Mouse (Mus musculus): ENCODE data around the gene Gpc6.

The Gpc6 gene

GRCm38 (mm10) chr14:117895539-117895912 is 970.4 kb downstream of the Gpc6 start:
- WGBS, result 25% methylated on average over 16 of the region's 16 CpGs

- WGBS, result 77% methylated on average over 9 of the region's 9 CpGs
Observed at GRCm38 (mm10) chr14:117904300-117904699, 979.2 kb downstream of the Gpc6 start.

GRCm38 (mm10) chr14:117905701-117906100 is 980.6 kb downstream of the Gpc6 start:
- 57% methylated on average over 10 of the region's 10 CpGs for WGBS

GRCm38 (mm10) chr14:117906361-117906760 is 981.2 kb downstream of the Gpc6 start:
- 78% methylated on average over 5 of the region's 5 CpGs for WGBS

- 70% methylated on average over 8 of the region's 8 CpGs for WGBS
Observed at GRCm38 (mm10) chr14:117908231-117908920, 983.3 kb downstream of the Gpc6 start.

GRCm38 (mm10) chr14:117909046-117909445 is 983.9 kb downstream of the Gpc6 start:
- WGBS, result 77% methylated on average over 4 of the region's 4 CpGs

GRCm38 (mm10) chr14:117910323-117910722 is 985.2 kb downstream of the Gpc6 start:
- 66% methylated on average over 7 of the region's 7 CpGs for whole genome bisulfite sequencing

- WGBS, result 89% methylated on average over 10 of the region's 10 CpGs
Observed at GRCm38 (mm10) chr14:117912624-117913270, 987.6 kb downstream of the Gpc6 start.

GRCm38 (mm10) chr14:117916577-117916976 is 991.5 kb downstream of the Gpc6 start:
- whole genome bisulfite sequencing, result 91% methylated on average over 8 of the region's 8 CpGs

GRCm38 (mm10) chr14:117918724-117919123 is 993.6 kb downstream of the Gpc6 start:
- WGBS, result 52% methylated on average over 10 of the region's 10 CpGs

GRCm38 (mm10) chr14:117919612-117920011 is 994.5 kb downstream of the Gpc6 start:
- WGBS, result 96% methylated on average over 5 of the region's 5 CpGs

- WGBS, result 79% methylated on average over 18 of the region's 18 CpGs
Observed at GRCm38 (mm10) chr14:117921393-117922014, 996.4 kb downstream of the Gpc6 start.

GRCm38 (mm10) chr14:117923667-117924066 is 998.6 kb downstream of the Gpc6 start:
- 55% methylated on average over 8 of the region's 8 CpGs for WGBS

GRCm38 (mm10) chr14:117930105-117930847 is 1005.2 kb downstream of the Gpc6 start:
- 30% methylated on average over 13 of the region's 13 CpGs for WGBS

- WGBS, result 64% methylated on average over 16 of the region's 16 CpGs
Observed at GRCm38 (mm10) chr14:117930848-117931816, 1006.0 kb downstream of the Gpc6 start.

GRCm38 (mm10) chr14:117932163-117932851 is 1007.2 kb downstream of the Gpc6 start:
- WGBS, result 96% methylated on average over 17 of the region's 17 CpGs

- 8% methylated on average over 2 of the region's 2 CpGs for WGBS
Observed at GRCm38 (mm10) chr14:117938554-117938953, 1013.4 kb downstream of the Gpc6 start.

GRCm38 (mm10) chr14:117939471-117939870 is 1014.4 kb downstream of the Gpc6 start:
- WGBS, result 65% methylated on average over 7 of the region's 7 CpGs

GRCm38 (mm10) chr14:117945920-117946503 is 1020.9 kb downstream of the Gpc6 start:
- 73% methylated on average over 4 of the region's 4 CpGs for WGBS

GRCm38 (mm10) chr14:117951265-117951664 is 1026.2 kb downstream of the Gpc6 start:
- 48% methylated on average over 15 of the region's 15 CpGs for WGBS
